Mouse (Mus musculus): ENCODE measurements around the gene Snrnp25. TPM values are rescaled to one million over a fixed set of nuclear protein-coding genes. Genes with fewer than 3 reads are reported as not detected.
"Not testable (repeated sequence)": the region's sequence is repeated elsewhere in the genome, so short reads cannot be mapped to it uniquely, and the experiment has no call there.

The Snrnp25 gene
- polyA plus RNA-seq, 1 experiment from 2014 or later, result 46.8 TPM

DNA sequence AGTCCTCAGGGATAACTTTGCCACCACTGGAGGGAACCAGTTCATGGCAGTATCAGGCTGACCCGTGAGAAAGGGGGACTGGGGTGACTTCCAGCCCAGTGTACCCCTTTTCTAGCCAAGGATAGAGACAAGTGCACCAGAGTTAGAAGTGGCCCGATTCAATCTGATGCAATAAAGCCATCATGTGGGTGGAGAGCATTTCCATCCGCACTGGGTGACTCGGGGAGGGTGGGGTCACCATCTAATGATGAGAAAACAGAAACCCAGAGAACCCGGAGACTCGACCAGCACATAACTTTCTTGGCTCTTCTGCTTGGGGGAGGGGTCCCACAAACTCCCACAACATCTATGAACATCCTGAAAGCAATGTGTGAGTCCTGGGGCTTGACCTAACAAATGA, 8.5 kb upstream of the Snrnp25 start:
- Histone ChIP-seq H3K4me1 (replicated peaks) (no peaks in the 10 kb centered on the region), H3K4me2 (no peak overlapping the region), H3K27ac (replicated peaks) (no peak overlapping the region), H3K9ac (no peak overlapping the region), H3K36me3 (no peaks in the 10 kb centered on the region), H3K27me3 (no peaks in the 10 kb centered on the region), H3K9me3 (no peaks in the 10 kb centered on the region), H3K4me3 (no peak overlapping the region)
- no peak for ATAC-seq (ENCODE audit: low read depth)
- 69% methylated on average over 6 of the region's 6 CpGs for WGBS

DNA sequence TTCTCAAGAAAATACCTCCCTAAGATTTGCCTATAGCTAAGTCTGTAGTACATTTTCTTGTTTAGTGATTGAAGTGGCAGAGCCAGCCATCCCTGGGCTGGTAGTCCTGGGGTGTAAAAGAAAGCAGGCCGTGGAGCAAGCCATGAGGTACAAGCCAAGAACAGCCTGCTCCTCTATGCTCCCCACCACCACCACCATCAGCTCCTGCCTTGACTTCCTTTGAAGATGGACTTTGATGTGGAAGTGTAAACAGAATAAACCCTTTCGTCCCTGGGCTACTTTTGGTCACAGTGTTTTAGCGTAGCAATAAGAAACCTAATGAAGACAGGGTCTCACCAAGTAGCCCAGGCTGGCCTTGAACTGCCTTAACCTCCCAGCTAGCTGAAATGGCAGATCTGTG, 7.4 kb upstream of the Snrnp25 start:
- H3K27me3 ChIP-seq, result no peaks in the 10 kb centered on the region
- no peak overlapping the region for H3K4me3 ChIP-seq
- no peaks in the 10 kb centered on the region for H3K4me1 ChIP-seq (replicated peaks)
- no peaks in the 10 kb centered on the region for H3K36me3 ChIP-seq
- H3K27ac ChIP-seq (replicated peaks), result no peak overlapping the region
- H3K9ac ChIP-seq, result no peak overlapping the region
- 52% methylated on average over 3 of the region's 3 CpGs for WGBS
- no peak overlapping the region for H3K4me2 ChIP-seq
- no peaks in the 10 kb centered on the region for H3K9me3 ChIP-seq
- no peak for ATAC-seq (ENCODE audit: low read depth)

DNA sequence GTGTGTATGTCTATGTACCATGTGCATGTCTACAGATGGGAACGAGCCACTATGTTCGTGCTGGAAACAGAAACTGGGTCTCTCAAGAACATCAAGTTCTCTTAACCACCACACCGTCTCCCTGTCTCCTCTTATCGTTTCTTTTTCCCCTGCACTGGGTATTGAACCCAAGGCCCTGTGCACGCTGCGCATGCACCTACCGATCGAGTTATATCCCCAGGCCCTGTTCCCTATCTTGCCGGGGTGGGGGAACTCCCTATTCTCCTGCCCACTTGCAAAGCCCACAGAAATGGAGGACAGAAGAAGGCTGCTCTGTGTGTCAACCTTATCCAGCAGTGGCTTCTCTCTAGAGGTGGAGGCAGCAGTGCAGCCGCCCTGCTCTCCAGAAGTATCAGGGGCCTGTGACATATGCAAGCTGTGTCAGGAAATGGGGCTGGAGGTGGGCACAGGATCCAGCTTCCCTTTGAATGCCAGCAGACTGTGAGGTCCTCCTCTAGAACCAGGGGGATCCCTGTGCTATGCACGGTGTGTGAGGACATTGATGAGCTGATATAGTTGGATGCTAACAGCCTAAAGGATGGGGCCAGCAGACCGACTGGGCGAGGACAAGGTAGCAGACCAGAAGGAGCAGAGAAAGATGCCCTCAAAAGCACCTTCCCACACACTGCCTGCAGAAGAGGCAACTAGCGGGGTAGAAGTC, 6.8 kb upstream of the Snrnp25 start:
- ATAC-seq (ENCODE audit: low read depth), result no peak
- Histone ChIP-seq H3K36me3 (no peaks in the 10 kb centered on the region), H3K27me3 (no peaks in the 10 kb centered on the region), H3K4me3 (no peak overlapping the region), H3K9me3 (no peaks in the 10 kb centered on the region), H3K27ac (replicated peaks) (no peak overlapping the region), H3K9ac (no peak overlapping the region), H3K4me2 (no peak overlapping the region), H3K4me1 (replicated peaks) (no peaks in the 10 kb centered on the region)
- WGBS, result 78% methylated on average over 14 of the region's 14 CpGs

DNA sequence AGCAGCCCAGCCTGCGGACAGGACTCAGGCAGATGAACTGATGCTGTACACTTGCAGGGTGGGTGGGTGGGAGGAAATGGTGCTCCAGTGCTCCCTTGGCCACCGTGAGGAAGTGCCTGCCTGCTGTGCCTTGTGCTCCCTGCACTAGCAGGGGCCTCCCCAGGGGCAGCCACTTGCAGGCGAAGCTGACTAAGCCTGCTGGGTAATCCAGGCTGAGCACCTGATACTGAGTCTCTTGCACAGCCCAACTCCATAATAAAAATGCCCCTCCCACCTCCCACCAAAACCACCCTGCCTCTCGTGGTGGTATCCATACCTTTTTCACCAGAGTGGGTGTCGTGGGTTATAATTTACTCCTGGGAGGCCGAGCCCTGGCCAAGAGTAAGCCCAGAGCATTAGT, 6.0 kb upstream of the Snrnp25 start:
- Histone ChIP-seq H3K36me3 (no peaks in the 10 kb centered on the region), H3K9me3 (no peaks in the 10 kb centered on the region), H3K4me2 (no peak overlapping the region), H3K9ac (0 out of 2 replicates have a peak overlapping the region, but pooled peaks have one; percentile 26), H3K27ac (replicated peaks) (no peak overlapping the region), H3K4me3 (no peak overlapping the region), H3K4me1 (replicated peaks) (no peaks in the 10 kb centered on the region), H3K27me3 (no peaks in the 10 kb centered on the region)
- WGBS, result 51% methylated on average over 6 of the region's 6 CpGs
- no peak; the same call in 1 of the 2 replicates for ATAC-seq (ENCODE audit: low read depth)

DNA sequence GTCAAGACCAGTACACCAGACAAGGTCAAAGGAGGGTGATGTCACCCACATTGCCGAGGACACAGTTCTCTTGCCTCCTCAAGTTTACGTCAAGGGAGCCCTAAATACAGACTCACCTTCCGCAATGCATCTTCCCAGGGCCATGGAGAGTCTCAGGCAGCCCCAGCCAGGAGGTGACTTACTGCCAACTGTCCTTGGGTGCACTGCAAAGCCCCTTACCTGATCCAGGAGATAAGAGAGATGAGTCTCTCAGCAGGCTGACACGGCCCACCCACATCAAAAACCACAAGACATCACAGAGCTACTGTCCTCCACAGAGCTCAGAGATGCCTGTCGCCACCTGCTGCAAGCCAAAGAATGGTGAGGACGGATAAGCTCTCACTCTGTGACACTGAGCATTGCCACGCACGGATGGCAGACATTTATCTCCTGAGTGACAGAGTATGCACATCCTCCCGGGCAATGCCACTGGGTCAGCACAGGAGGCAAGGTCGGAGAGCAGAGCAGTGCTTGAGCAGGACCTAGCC, 5.1 kb upstream of the Snrnp25 start, which contains the start of gene Il9r:
Gene Il9r (minus strand): TSS at position 205 of the 527 bp plus-strand sequence.
- no peaks in the 10 kb centered on the region for H3K27me3 ChIP-seq
- 0 out of 2 replicates have a peak within 1 kb of the TSS, but pooled peaks have one; percentile 26 for H3K9ac ChIP-seq
- H3K36me3 ChIP-seq, result no peaks in the 10 kb centered on the region
- peaks cover 7% of the 10 kb centered on the region for H3K4me1 ChIP-seq (replicated peaks)
- no peak for ATAC-seq (ENCODE audit: low read depth)
- no peak within 1 kb of the TSS for H3K4me3 ChIP-seq
- WGBS, result 77% methylated on average over 10 of the region's 10 CpGs
- H3K4me2 ChIP-seq, result no peak within 1 kb of the TSS
- no peak within 1 kb of the TSS for H3K27ac ChIP-seq (replicated peaks)
- H3K9me3 ChIP-seq, result no peaks in the 10 kb centered on the region

DNA sequence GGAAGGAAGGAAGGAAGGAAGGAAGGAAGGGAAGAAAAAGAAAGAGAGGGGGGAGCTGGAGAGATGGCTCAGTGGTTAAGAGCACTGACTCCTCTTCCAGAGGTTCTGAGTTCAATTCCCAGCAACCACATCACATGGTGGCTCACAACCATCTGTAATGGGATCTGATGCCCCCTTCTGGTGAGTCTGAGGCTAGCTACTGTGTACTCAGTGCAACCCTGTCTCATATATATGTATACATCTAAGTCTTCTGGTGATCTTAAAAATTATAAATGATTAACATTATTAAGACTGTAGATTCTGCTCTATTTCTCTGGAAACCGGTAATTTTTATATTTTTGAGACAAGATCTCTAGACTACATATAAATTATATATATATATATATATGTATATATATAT, 4.2 kb upstream of the Snrnp25 start:
- H3K9ac ChIP-seq; H3K4me3 ChIP-seq; H3K27ac ChIP-seq (replicated peaks); H3K4me2 ChIP-seq; ATAC-seq (ENCODE audit: low read depth); H3K9me3 ChIP-seq; H3K27me3 ChIP-seq; H3K36me3 ChIP-seq: not testable (repeated sequence)
- peaks cover 12% of the 10 kb centered on the region for H3K4me1 ChIP-seq (replicated peaks)
- 64% methylated on average over 1 of the region's 1 CpGs for WGBS

DNA sequence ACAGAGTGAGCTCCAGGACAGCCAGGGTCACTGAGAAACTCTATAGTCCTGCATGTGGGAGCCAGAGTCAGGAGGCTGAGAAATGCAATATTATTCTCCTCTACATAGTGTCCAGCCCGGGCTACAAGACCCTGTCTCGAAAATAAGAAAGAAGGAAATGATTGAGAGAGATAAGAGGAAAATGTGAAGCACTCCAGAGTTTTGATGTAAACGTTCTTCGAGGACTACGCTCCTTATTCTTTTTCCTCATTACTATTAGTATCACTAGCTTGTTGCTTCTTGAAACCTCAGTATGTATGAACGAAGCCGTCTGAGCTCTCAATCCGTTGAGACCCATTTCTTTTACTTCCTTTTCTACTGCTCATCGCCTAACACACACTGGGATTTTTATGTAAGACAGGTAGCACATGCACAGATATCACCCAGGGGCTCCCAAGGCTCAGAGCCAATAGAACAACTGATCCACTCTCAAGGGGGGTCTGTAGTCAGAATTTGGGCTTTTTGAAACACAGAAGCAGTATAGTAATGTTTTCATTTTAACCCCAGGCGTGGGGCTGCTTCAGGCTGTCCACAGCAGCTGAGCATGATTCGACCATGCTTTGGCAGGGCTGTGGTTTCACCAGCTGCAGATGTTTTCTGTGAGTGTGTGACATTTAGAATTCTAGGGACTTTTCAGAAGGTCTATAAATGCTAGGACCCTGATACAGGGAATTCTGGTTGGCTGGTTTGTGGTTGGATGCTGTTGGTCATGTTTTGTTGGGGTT, 3.1 kb upstream of the Snrnp25 start:
- ATAC-seq (ENCODE audit: low read depth), result no peak
- Histone ChIP-seq H3K27ac (replicated peaks) (no peak overlapping the region), H3K4me2 (no peak overlapping the region), H3K27me3 (no peaks in the 10 kb centered on the region), H3K9me3 (no peaks in the 10 kb centered on the region), H3K4me1 (replicated peaks) (peaks cover 17% of the 10 kb centered on the region), H3K36me3 (no peaks in the 10 kb centered on the region), H3K4me3 (no peak overlapping the region), H3K9ac (no peak overlapping the region)
- WGBS, result 82% methylated on average over 11 of the region's 11 CpGs

DNA sequence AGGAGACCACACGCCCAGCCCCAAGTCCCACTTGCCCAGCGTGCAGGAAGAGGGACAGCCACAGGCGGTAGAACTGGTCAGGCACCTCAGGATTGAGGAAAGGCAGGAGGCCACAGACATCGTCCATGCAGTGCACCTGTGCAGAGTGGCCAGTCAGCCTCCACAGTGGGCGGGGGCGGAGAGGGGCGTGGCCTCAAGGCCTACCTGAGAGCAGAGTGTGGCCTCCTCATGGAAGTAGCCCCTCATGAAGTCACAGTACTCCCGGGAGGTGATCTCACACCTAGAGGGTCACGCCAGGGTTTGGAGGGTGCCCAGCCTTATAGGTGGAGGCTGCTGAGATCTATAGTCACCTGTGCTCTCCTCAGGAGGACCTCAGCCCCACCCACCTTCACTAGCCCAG, 5.4 kb downstream of the Snrnp25 start:
- Histone ChIP-seq H3K4me2 (no peak overlapping the region), H3K27ac (replicated peaks) (no peak overlapping the region), H3K36me3 (peaks cover 60% of the 10 kb centered on the region), H3K27me3 (no peaks in the 10 kb centered on the region), H3K9ac (no peak overlapping the region), H3K9me3 (no peaks in the 10 kb centered on the region), H3K4me3 (no peak overlapping the region), H3K4me1 (replicated peaks) (peaks cover 9% of the 10 kb centered on the region)
- no peak for ATAC-seq (ENCODE audit: low read depth)
- WGBS, result 90% methylated on average over 9 of the region's 9 CpGs

DNA sequence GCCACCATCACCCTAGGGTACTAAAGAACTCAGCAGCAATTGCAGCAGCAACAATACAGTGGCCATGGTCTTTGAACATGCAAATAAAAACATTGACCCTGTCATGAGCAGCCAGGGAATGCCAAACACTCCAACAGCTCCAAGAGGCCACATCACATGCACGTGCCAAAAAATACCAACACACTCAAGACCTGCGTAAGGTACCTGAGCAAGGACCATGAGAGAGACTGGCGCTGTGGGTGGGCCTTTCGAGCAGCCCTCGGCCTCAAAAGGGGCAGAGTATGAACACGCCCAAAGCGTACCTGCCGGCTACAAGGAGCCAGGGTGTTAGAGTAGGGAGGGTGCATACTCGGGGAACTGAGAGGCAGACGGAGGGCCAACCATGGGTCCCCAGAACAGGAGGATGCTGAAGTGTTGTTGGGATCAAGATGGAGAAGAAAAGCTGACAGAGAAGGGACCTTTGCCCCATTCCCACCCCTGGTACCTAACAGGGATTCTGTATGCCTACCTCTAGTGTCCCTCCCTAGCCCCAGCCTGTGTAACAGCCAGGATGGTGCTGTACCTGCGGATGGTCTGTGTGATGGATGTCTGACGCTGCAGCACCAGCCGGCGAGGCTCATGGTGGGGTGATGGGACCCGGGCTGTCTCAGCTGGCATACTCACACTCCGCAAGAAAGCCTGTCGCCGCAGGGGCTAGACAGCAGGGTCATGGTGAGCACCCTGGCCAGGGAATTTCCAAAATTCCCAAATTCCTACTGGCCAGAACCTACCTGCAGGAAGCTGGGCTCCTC, 10.4 kb downstream of the Snrnp25 start:
- no peak overlapping the region for H3K27ac ChIP-seq (replicated peaks)
- peaks cover 37% of the 10 kb centered on the region for H3K4me1 ChIP-seq (replicated peaks)
- peaks cover 28% of the 10 kb centered on the region for H3K36me3 ChIP-seq
- no peak overlapping the region for H3K4me3 ChIP-seq
- no peak overlapping the region for H3K4me2 ChIP-seq
- H3K9me3 ChIP-seq, result no peaks in the 10 kb centered on the region
- ATAC-seq (ENCODE audit: low read depth), result no peak
- H3K27me3 ChIP-seq, result peaks cover 2% of the 10 kb centered on the region
- 94% methylated on average over 18 of the region's 18 CpGs for WGBS
- H3K9ac ChIP-seq, result no peak overlapping the region

DNA sequence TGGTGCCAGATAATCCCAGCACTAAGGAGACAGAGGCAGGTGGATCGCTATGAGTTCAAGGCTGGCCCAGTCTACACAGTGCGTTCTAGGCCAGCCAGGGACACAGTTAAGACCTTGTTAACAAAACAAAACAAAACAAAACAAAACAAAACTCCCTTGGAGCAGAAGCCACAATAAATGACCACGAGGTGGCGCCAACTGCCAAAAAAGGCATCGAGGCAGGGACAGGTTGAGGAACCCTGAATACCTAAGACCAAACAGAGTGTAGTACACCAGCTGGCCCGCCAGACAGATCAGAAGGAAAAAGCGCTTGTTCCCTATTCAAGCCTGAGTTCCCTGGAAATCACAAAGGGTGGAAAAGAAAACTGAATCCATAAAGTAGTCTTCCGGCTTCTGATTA, 11.6 kb downstream of the Snrnp25 start:
- peaks cover 48% of the 10 kb centered on the region for H3K4me1 ChIP-seq (replicated peaks)
- peaks cover 17% of the 10 kb centered on the region; the same call in 1 of the 2 replicates for H3K36me3 ChIP-seq
- peaks cover 12% of the 10 kb centered on the region for H3K27me3 ChIP-seq
- WGBS, result 21% methylated on average over 8 of the region's 8 CpGs
- H3K4me2 ChIP-seq, result no peak overlapping the region
- ATAC-seq (ENCODE audit: low read depth), result peak; percentile 27; the same call in 1 of the 2 replicates
- no peak overlapping the region for H3K27ac ChIP-seq (replicated peaks)
- no peak overlapping the region for H3K9ac ChIP-seq
- H3K9me3 ChIP-seq, result no peaks in the 10 kb centered on the region
- H3K4me3 ChIP-seq, result no peak overlapping the region

DNA sequence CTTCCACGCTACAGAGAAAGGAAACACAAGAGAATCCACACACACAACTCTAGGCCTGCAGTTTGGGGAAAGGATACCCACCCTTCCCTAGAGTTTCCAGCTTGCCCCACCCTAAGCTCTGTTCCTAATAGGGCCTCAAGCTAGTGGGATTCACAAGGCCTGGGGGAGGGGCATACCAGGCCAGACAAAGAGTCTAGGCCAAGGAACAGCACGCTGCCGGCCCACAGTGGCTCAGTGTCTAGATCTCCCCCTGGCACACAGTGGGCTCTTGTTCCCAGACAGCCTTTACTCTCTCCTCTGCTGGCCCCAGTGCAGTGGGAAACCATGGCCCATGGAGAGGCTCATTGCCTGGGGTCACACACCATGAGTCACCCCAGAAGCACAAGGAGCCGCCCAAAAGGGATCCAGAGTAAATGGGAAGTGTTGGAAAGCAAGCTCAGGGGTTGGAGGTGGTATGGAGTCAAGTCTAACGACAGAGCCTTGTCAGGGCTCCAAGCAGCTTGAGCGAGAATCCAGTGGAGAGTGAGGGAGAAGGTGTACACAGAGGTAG, 13.4 kb downstream of the Snrnp25 start:
- peaks cover 27% of the 10 kb centered on the region for H3K27me3 ChIP-seq
- H3K36me3 ChIP-seq, result peaks cover under 1% of the 10 kb centered on the region; the same call in 1 of the 2 replicates
- H3K4me1 ChIP-seq (replicated peaks), result peaks cover 60% of the 10 kb centered on the region
- peak overlapping the region; percentile 96; the same call in 1 of the 2 replicates for H3K4me2 ChIP-seq
- peak overlapping the region; percentile 1; the same call in 1 of the 2 replicates for H3K9ac ChIP-seq
- peak overlapping the region; percentile 38; the same call in 1 of the 2 replicates for H3K27ac ChIP-seq (replicated peaks)
- no peak overlapping the region for H3K4me3 ChIP-seq
- ATAC-seq (ENCODE audit: low read depth), result no peak
- no peaks in the 10 kb centered on the region for H3K9me3 ChIP-seq
- 45% methylated on average over 6 of the region's 6 CpGs for WGBS
